Mouse (Mus musculus) neural tube, embryonic 15.5 days (tissue): Measurements from ENCODE around the gene Dnajc9. TPM values are rescaled to one million over a fixed set of nuclear protein-coding genes. Genes with fewer than 3 reads are reported as not detected.

Experiments
- ATAC-seq: fragments of 200-750 bp; cut with Nextera tagmentation; 2 replicates; pipeline ENCODE4 v1.8.0; 2017; ENCODE audit warnings: mild to moderate bottlenecking, moderate TSS enrichment, moderate library complexity; ENCODE audit not compliant: low FRiP score
- H3K27ac ChIP-seq: fragments of 300-500 bp; sonication (generic); replicated peaks from 2 replicates; pipeline ENCODE4 v1.5.1; 2015; ENCODE audit warnings: mild to moderate bottlenecking, inconsistent platforms
- H3K27me3 ChIP-seq: fragments of 300-500 bp; sonication (generic); replicated peaks from 2 replicates; pipeline ENCODE4 v1.6.1; 2015; ENCODE audit warnings: inconsistent platforms
- H3K36me3 ChIP-seq: fragments of 300-500 bp; sonication (generic); 2 replicates; pipeline ENCODE4 v1.6.1; 2015; ENCODE audit warnings: inconsistent platforms
- H3K4me1 ChIP-seq: fragments of 300-500 bp; sonication (generic); 2 replicates; pipeline ENCODE4 v1.6.1; 2015; ENCODE audit warnings: inconsistent platforms
- H3K4me2 ChIP-seq: fragments of 300-500 bp; sonication (generic); 2 replicates; pipeline ENCODE4 v1.6.1; 2015; ENCODE audit warnings: inconsistent platforms, mild to moderate bottlenecking, moderate library complexity
- H3K4me3 ChIP-seq: fragments of 300-500 bp; sonication (generic); replicated peaks from 2 replicates; pipeline ENCODE4 v1.5.1; 2015; ENCODE audit warnings: mild to moderate bottlenecking, inconsistent platforms
- H3K9ac ChIP-seq: fragments of 300-500 bp; sonication (generic); replicated peaks from 2 replicates; pipeline ENCODE4 v1.6.1; 2015; ENCODE audit warnings: mild to moderate bottlenecking, inconsistent platforms
- H3K9me3 ChIP-seq: fragments of 300-500 bp; sonication (generic); replicated peaks from 2 replicates; pipeline ENCODE4 v1.6.1; 2016; ENCODE audit warnings: inconsistent platforms
- WGBS: fragments of 180-500 bp; shearing (Covaris S2); methylation state at CpG from one replicate; pipeline ENCODE4 v1.1.7; 2015; ENCODE audit warnings: mixed read lengths; 5-methylcytosine and 5-hydroxymethylcytosine counted together
- polyA plus RNA-seq: library from polyadenylated mRNA; unstranded; fragments of >200 nt; fragmentation: Nextera tagmentation; extraction: Ambion mirVana; gene quantifications from 2 replicates; pipeline ENCODE4 v1.2.1, GENCODE M21; 2015

Gene Dnajc9
- polyA plus RNA-seq = 115 and 145 TPM in 2 replicates

DNA sequence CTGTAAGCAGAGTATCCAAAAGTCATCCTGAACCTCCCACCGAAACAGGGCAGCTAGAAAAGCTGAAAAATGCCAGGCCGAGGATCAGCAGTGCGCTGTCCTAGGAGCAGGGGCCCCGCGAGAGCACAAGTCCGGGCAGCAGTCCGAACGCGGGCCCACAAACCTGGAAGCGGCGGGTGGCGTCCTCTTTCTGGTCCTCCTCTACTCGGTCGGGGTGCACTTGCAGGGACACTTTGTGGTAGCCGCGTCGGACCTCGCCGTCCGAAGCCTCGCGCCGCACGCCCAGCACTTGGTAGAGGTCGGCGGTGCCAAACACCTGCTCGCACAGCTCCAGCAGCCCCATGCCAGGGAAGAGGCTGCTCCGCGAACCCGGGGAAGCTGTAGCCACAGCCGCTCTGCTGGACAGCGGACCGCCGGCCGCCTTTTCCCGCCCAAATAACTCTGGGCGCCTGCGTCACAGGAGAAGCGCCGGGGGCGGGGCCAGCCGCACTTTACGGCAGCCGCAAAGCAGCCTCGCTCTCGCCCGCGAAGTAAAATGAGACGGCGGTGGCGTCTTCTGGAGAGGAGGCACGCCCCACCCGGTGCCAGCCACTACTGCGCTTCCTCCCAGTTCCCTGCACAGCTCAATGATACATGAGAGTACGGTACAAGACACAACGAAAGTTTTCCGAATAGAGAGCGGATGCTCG lies at the start of gene Dnajc9:
TSS of gene Dnajc9 (minus strand) at position 470 of the 689 bp plus-strand sequence.
- under 1% methylated on average over 59 of the region's 59 CpGs for WGBS
- H3K4me3 ChIP-seq = peak within 1 kb of the TSS; percentile 61

GRCm38 (mm10) chr14:20436976-20437375 lies 48.3 kb upstream of the Dnajc9 start:
- H3K4me1 ChIP-seq = no peaks in the 10 kb centered on the region
- no peak overlapping the region for H3K27ac ChIP-seq
- WGBS = 75% methylated on average over 6 of the region's 6 CpGs
- H3K4me3 ChIP-seq = no peak overlapping the region
- no peak overlapping the region for H3K9ac ChIP-seq
- H3K4me2 ChIP-seq = no peak overlapping the region
- no peak for ATAC-seq
- no peaks in the 10 kb centered on the region for H3K36me3 ChIP-seq
- H3K9me3 ChIP-seq = no peaks in the 10 kb centered on the region
- no peaks in the 10 kb centered on the region for H3K27me3 ChIP-seq

More for the DNA sequence above, at the start of gene Dnajc9:
- Histone ChIP-seq H3K36me3 (peaks cover 34% of the 10 kb centered on the region), H3K4me1 (peaks cover 50% of the 10 kb centered on the region), H3K27ac (peak within 1 kb of the TSS; percentile 87), H3K9ac (peak within 1 kb of the TSS; percentile 72), H3K4me2 (peak within 1 kb of the TSS; percentile 74), H3K27me3 (no peaks in the 10 kb centered on the region), H3K9me3 (no peaks in the 10 kb centered on the region)
- ATAC-seq = peak; percentile 73

DNA sequence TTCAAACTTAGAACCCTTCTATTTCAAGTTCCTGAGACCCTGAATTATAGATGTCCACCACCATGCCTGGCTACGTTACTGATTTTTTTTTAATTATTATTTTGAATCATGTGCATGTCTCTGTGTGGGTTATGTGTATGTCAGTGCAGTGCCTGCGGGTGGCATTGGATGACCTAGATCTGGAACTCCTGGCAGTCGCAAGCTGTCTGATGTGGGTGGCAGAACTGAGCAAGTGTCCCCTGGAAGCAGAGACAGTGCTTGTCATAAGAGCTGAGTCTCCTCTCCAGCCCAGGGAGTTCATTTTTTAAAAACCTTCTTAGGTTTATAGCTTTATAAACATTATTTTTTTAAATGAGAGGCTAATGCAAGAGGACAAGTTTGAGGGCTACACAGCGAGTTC lies 43.7 kb upstream of the Dnajc9 start:
- H3K27me3 ChIP-seq = no peaks in the 10 kb centered on the region
- H3K27ac ChIP-seq = no peak overlapping the region
- 88% methylated on average over 4 of the region's 4 CpGs for WGBS
- no peaks in the 10 kb centered on the region for H3K9me3 ChIP-seq
- no peak overlapping the region for H3K4me2 ChIP-seq
- no peak overlapping the region for H3K9ac ChIP-seq
- no peak overlapping the region for H3K4me3 ChIP-seq
- no peaks in the 10 kb centered on the region for H3K36me3 ChIP-seq
- H3K4me1 ChIP-seq = no peaks in the 10 kb centered on the region
- ATAC-seq = no peak

DNA sequence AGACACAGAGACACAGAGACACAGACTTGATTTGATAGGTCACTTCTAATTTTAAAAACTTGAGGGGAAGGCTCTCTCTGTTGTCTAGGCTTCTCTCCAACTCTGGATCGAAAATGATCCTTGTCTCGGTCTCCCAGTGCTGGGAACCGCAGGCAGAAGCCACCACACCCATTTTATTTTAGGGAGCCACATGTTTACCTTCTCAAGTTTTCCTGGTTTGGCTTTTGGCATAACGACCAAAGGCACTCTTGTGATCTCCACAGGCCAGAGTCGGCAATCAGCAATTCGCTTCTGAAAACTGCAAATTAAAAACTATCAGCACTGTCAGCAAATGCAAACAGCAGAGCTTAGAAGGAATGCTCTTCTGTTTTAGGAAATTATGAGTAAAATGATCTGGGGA lies 43.0 kb upstream of the Dnajc9 start:
- Histone ChIP-seq H3K27me3 (no peaks in the 10 kb centered on the region), H3K9me3 (no peaks in the 10 kb centered on the region), H3K4me3 (no peak overlapping the region), H3K9ac (no peak overlapping the region), H3K27ac (no peak overlapping the region), H3K4me1 (no peaks in the 10 kb centered on the region), H3K4me2 (no peak overlapping the region), H3K36me3 (no peaks in the 10 kb centered on the region)
- no peak for ATAC-seq
- 86% methylated on average over 6 of the region's 6 CpGs for WGBS

DNA sequence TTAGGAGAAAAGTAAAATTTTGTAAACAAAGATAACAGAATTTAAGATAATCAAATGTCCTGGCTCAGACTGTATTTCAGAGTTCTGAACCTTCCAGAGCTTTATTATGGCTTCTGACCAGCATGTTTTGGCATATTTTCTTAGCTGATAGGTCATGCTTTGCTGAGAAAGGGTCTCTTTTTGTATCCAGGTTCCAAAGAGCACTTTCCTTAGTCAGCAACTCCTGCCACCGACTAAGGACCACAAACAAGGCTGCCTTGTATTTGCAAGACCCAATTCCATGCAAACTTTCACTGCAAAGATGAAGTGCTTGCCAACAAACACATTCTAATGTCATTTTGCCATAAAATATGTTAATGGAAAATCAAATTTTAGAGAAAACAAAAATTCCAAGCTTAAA lies 41.1 kb upstream of the Dnajc9 start:
- WGBS = 72% methylated on average over 1 of the region's 1 CpGs
- H3K36me3 ChIP-seq = no peaks in the 10 kb centered on the region
- no peak overlapping the region for H3K4me2 ChIP-seq
- ATAC-seq = no peak
- no peaks in the 10 kb centered on the region for H3K27me3 ChIP-seq
- H3K4me1 ChIP-seq = no peaks in the 10 kb centered on the region
- no peak overlapping the region for H3K27ac ChIP-seq
- no peak overlapping the region for H3K9ac ChIP-seq
- H3K9me3 ChIP-seq = no peaks in the 10 kb centered on the region
- H3K4me3 ChIP-seq = no peak overlapping the region

DNA sequence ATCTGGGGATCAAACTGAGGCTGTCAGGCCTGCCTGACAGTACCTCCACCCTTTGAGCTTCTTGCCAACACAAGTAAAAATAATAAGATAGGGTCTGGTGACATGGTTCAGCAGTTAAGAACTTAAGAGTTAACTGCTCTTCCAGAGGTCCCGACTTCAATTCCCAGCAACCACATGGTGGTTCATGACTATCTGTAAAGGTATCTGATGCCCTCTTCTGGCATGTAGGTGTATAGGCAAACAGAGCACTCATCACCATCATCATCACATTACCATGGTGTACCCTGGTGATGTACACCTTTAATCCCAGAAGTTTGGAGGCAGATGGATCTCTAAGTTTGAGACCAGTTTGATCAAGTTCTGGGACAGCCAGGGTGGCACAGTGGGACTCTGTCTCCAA lies 39.9 kb upstream of the Dnajc9 start:
- H3K36me3 ChIP-seq = no peaks in the 10 kb centered on the region
- 43% methylated on average over 1 of the region's 1 CpGs for WGBS

DNA sequence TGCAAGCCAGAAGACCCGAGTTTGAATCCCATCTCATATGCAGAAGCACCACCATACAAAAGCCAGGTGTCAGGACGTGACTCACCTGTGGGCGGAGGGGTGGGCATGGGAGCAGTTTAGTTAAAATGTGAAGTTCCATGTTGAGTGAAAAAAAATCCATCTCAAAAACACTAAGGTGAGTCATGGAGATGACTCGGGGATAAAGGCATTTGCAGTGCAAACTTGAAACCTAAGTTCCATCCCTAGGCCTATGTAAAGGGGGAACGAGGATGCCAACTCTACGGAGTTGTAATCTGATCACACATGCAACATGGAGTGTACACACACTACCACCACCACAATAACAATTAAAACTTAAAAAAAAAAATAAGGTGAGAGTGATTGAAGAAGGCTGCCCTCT lies 34.3 kb upstream of the Dnajc9 start:
- 90% methylated on average over 6 of the region's 6 CpGs for WGBS

More for the DNA sequence above, 39.9 kb upstream of the Dnajc9 start:
- no peak overlapping the region for H3K27ac ChIP-seq
- H3K27me3 ChIP-seq = no peaks in the 10 kb centered on the region
- H3K9me3 ChIP-seq = no peaks in the 10 kb centered on the region
- ATAC-seq = no peak
- H3K4me1 ChIP-seq = no peaks in the 10 kb centered on the region
- H3K9ac ChIP-seq = no peak overlapping the region
- H3K4me2 ChIP-seq = no peak overlapping the region
- no peak overlapping the region for H3K4me3 ChIP-seq

GRCm38 (mm10) chr14:20422257-20422656 lies 33.5 kb upstream of the Dnajc9 start:
- Histone ChIP-seq H3K27ac (no peak overlapping the region), H3K4me1 (no peaks in the 10 kb centered on the region), H3K36me3 (no peaks in the 10 kb centered on the region), H3K27me3 (no peaks in the 10 kb centered on the region), H3K9me3 (no peaks in the 10 kb centered on the region), H3K4me2 (no peak overlapping the region), H3K9ac (no peak overlapping the region), H3K4me3 (no peak overlapping the region)
- WGBS = 80% methylated on average over 7 of the region's 7 CpGs
- no peak for ATAC-seq

More for the DNA sequence above, 34.3 kb upstream of the Dnajc9 start:
- Histone ChIP-seq H3K4me3 (no peak overlapping the region), H3K4me1 (no peaks in the 10 kb centered on the region), H3K36me3 (no peaks in the 10 kb centered on the region), H3K4me2 (no peak overlapping the region), H3K27me3 (no peaks in the 10 kb centered on the region), H3K27ac (no peak overlapping the region), H3K9ac (no peak overlapping the region), H3K9me3 (no peaks in the 10 kb centered on the region)
- ATAC-seq = no peak

- H3K9ac ChIP-seq = no peak overlapping the region
- no peaks in the 10 kb centered on the region for H3K36me3 ChIP-seq
- no peak overlapping the region for H3K27ac ChIP-seq
- H3K4me3 ChIP-seq = no peak overlapping the region
- H3K9me3 ChIP-seq = no peaks in the 10 kb centered on the region
- no peak overlapping the region for H3K4me2 ChIP-seq
- H3K4me1 ChIP-seq = no peaks in the 10 kb centered on the region
- WGBS = 41% methylated on average over 1 of the region's 1 CpGs
- no peak for ATAC-seq
- no peaks in the 10 kb centered on the region for H3K27me3 ChIP-seq
Observed at GRCm38 (mm10) chr14:20400071-20400470, 11.4 kb upstream of the Dnajc9 start.

- Histone ChIP-seq H3K9me3 (no peaks in the 10 kb centered on the region), H3K4me3 (no peak overlapping the region), H3K4me2 (no peak overlapping the region), H3K27me3 (no peaks in the 10 kb centered on the region), H3K27ac (no peak overlapping the region), H3K9ac (no peak overlapping the region), H3K36me3 (no peaks in the 10 kb centered on the region), H3K4me1 (0 out of 2 replicates have a peak, but pooled peaks cover 7% of the 10 kb centered on the region)
- 52% methylated on average over 4 of the region's 4 CpGs for WGBS
- ATAC-seq = no peak
Observed at GRCm38 (mm10) chr14:20398864-20399263, 10.2 kb upstream of the Dnajc9 start.

DNA sequence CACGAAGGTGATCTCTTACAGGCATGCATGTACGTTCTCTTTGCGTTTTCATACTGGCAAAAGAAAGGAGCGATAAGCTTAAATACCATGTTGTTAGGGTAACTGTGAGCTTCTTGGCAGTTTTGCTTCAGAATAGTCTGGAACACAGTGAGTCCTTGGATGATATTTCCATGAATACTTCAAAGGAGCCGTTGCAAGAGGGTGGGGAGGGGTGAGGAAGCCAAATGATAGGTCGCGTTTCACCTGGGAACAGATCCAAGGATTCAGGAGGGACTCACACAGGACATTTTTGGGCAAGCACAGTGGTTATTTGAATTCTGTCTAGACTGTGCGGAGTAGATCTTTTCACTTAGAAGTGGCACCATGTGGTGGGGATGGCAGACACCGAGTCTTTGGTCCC lies 8.5 kb upstream of the Dnajc9 start:
- no peak for ATAC-seq
- no peaks in the 10 kb centered on the region for H3K27me3 ChIP-seq
- no peaks in the 10 kb centered on the region for H3K36me3 ChIP-seq
- peaks cover 15% of the 10 kb centered on the region for H3K4me1 ChIP-seq
- no peak overlapping the region for H3K4me2 ChIP-seq
- H3K27ac ChIP-seq = no peak overlapping the region
- H3K9me3 ChIP-seq = no peaks in the 10 kb centered on the region
- H3K4me3 ChIP-seq = no peak overlapping the region
- no peak overlapping the region for H3K9ac ChIP-seq
- WGBS = 83% methylated on average over 9 of the region's 9 CpGs

- Histone ChIP-seq H3K4me2 (peak within 1 kb of the TSS; percentile 60), H3K27ac (peak within 1 kb of the TSS; percentile 90), H3K9me3 (no peaks in the 10 kb centered on the region), H3K36me3 (peaks cover 13% of the 10 kb centered on the region), H3K9ac (peak within 1 kb of the TSS; percentile 75), H3K27me3 (no peaks in the 10 kb centered on the region), H3K4me3 (peak within 1 kb of the TSS; percentile 64), H3K4me1 (peaks cover 27% of the 10 kb centered on the region)
- ATAC-seq = peak; percentile 96
- under 1% methylated on average over 68 of the region's 68 CpGs for WGBS
Observed at GRCm38 (mm10) chr14:20393205-20393913, 4.6 kb upstream of the Dnajc9 start, which contains the start of gene Mrps16. Mrps16 (minus strand) TSS chr14:20393634.
